16 mouse cellular contexts compared by ENCODE assay signal in genomic region chr2:102227839-102228238, GRCm38 (mm10).
"Had no signal": no experiment of that assay in that cellular context is flagged by ENCODE, and none has a peak within 500 bp of the region (broad histone marks: within the 10 kb centered on the region; RNA-seq: fewer than 3 reads in every experiment).

No protein-coding gene starts in this region.

- ATAC-seq: liver, postnatal 0 days had no signal

- DNase-seq: kidney, adult 11 months; kidney, adult 8-10 months; kidney, postnatal 14 days; liver, postnatal 0 days; lung, postnatal 10 days; lung, postnatal 36 days; thymus, adult 2 months; thymus, postnatal 14 days; thymus, postnatal 4 days had no signal

- H3K36me3 ChIP-seq: kidney, embryonic 15.5 days; limb, embryonic 15.5 days; lung, embryonic 15.5 days; midbrain, embryonic 12.5 days had no signal

- H3K4me2 ChIP-seq: kidney, embryonic 15.5 days; limb, embryonic 15.5 days; liver, embryonic 11.5 days; lung, embryonic 15.5 days; midbrain, embryonic 12.5 days had no signal

- H3K9me3 ChIP-seq: kidney, embryonic 15.5 days; limb, embryonic 15.5 days; lung, embryonic 15.5 days; midbrain, embryonic 12.5 days had no signal

- H3K4me1 ChIP-seq: megakaryocyte, embryonic 14.5 days had no signal

- H3K27ac ChIP-seq: kidney, embryonic 15.5 days; limb, embryonic 15.5 days; liver, embryonic 14.5 days; lung, embryonic 15.5 days; midbrain, embryonic 12.5 days had no signal

- H3K27me3 ChIP-seq: limb, embryonic 15.5 days; lung, embryonic 15.5 days; midbrain, embryonic 12.5 days had no signal

- H3K4me3 ChIP-seq: kidney, embryonic 15.5 days; limb, embryonic 15.5 days; lung, embryonic 15.5 days; megakaryocyte, embryonic 14.5 days; midbrain, embryonic 12.5 days had no signal

- H3K9ac ChIP-seq: kidney, embryonic 15.5 days; limb, embryonic 15.5 days; liver, embryonic 14.5 days; liver, postnatal 0 days; lung, embryonic 15.5 days; midbrain, embryonic 12.5 days had no signal
